Mouse (Mus musculus) neutrophil, adult 83 days (primary cell): Measurements from ENCODE around the gene Mdh2. TPM values are rescaled to one million over a fixed set of nuclear protein-coding genes. Genes with fewer than 3 reads are reported as not detected.

ENCODE experiments used
- total RNA-seq, 2 experiments: library from RNA; stranded (reverse); gene quantifications; one replicate each; pipeline ENCODE4 v1.2.4; 2023

Mdh2 gene
- 100 to 1,000 TPM; 231 to 250 TPM for total RNA-seq

GRCm38 (mm10) chr5:135778471-135779445 is at the start of gene Mdh2:
Gene Mdh2, plus strand, starts transcription at chr5:135778480.

DNA sequence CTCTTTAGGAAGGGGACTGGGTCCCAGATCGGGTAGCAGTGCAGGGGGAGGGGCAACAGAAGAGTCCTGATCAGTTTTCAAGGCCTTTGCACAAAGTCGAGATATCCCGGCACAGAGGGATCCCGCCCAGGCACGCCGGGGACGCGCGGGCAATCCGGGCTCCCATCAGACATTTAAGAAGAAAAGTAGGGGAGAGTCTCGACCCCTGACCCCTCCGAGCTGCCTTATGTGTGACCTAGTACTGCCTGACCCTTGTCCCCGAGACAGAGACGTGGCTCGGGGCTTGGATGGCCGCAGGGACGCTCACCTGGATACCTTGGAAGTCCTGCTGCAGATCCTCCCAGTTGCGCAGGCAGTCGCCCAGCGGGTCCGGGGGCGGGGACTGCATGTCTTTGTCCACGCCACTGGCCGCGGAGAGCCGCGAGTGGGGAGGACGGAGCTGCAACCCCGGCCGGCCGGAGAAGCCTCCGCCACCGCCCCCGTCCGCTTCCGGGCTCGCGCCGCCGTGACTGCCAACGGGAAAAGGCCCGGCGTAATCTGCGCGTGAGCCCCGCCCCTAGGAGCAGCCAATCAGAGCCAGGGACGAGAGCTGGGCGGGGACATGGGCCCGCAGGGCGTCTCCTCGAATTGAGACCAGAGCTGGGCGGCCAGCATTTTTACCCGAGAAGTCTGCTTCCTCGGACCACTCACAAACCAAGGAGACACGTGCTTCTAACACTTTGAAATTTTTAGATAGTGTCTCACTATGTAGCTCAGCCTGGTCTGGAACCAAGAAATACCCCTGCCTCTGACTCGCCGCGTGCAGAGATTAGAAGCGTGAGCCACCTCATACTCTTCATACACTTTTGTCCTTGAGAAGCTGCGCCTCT is 34.3 kb upstream of the Mdh2 start, which contains the start of gene Tmem120a:
TSS of gene Tmem120a (minus strand) at position 708 of the 869 bp plus-strand sequence.

DNA sequence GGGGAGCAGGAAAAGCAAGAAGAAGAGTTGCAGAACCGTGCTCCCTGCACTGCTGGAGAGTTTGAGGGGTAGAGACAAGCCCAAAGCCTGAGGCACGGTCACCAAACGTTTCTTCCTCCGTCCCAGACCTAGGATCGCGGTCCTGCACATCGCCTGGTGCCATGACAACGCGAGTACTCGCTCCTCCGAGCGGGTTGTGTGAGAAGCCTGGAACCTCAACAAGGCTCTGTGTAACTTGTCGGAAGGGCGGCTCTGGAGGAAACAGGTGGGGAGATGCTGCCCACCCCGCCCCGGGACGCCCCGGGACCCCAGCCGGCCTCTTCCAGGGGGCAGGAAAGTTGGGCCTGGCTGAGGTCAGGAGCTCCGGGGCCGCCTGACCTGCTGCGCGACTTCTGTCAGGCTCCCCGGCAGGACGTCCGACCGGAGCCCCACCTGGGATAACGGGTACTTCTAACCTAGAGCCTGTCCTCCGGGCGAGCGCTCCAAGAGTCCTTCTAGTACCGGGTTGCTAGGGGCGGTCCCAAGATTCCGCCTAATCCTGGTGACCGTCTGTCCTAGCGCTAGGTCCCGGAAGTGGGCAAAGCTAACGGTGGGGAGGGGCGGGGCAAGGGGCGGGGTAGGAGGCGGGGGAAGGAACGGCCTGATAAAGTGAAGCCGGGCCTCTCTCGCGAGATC is 347 bp upstream of the Mdh2 start, which contains the start of gene Styxl1:
TSS of gene Styxl1 (minus strand) at position 590 of the 675 bp plus-strand sequence.

GRCm38 (mm10) chr5:135806555-135807262 is 28.4 kb downstream of the Mdh2 start, which contains the start of gene Srrm3:
Gene Srrm3, plus strand, starts transcription at chr5:135806890.

Other genes starting within 250 kb of the Mdh2 start
- 10 to 100 TPM; 36.7 to 41.4 TPM for gene Hip1, start 233.4 kb upstream of the Mdh2 start, total RNA-seq
- gene Ccl26, start 214.9 kb upstream of the Mdh2 start, total RNA-seq, result not detected
- gene Ccl24, start 205.4 kb upstream of the Mdh2 start, total RNA-seq, result under 1 TPM; 0.57 to 0.82 TPM
- gene Rhbdd2, start 145.9 kb upstream of the Mdh2 start, total RNA-seq, result 1 to 10 TPM; 6.9 to 7.8 TPM
- 100 to 1,000 TPM; 106 to 109 TPM for gene Por, start 108.4 kb upstream of the Mdh2 start, total RNA-seq
- gene Tmem120a, start 34.0 kb upstream of the Mdh2 start, total RNA-seq, result 10 to 100 TPM; 22.4 to 27.5 TPM
- under 1 TPM; 0.33 to 0.72 TPM for gene Styxl1, start 95 bp upstream of the Mdh2 start, total RNA-seq
- gene Srrm3, start 28.4 kb downstream of the Mdh2 start, total RNA-seq, result not detected
- not detected for gene Hspb1, start 109.4 kb downstream of the Mdh2 start, total RNA-seq
- gene Ywhag, start 156.1 kb downstream of the Mdh2 start, total RNA-seq, result 100 to 1,000 TPM; 108 to 112 TPM
- 1 to 10 TPM; 5.8 to 7.8 TPM for gene Ssc4d, start 196.1 kb downstream of the Mdh2 start, total RNA-seq
- not detected for gene Zp3, start 201.6 kb downstream of the Mdh2 start, total RNA-seq
- 10 to 100 TPM; 16.0 to 16.8 TPM for gene Dtx2, start 216.3 kb downstream of the Mdh2 start, total RNA-seq